Mouse (Mus musculus) heart, embryonic 14.5 days (tissue): Measurements from ENCODE around the gene Ptpn12. TPM values are rescaled to one million over a fixed set of nuclear protein-coding genes. Genes with fewer than 3 reads are reported as not detected.

Experiments
- ATAC-seq: fragments of 200-750 bp; cut with Nextera tagmentation; 2 replicates; pipeline ENCODE4 v1.8.0; 2017; ENCODE audit warnings: low read depth, moderate TSS enrichment; ENCODE audit not compliant: insufficient number of reproducible peaks, insufficient read depth, low FRiP score
- H3K27ac ChIP-seq, 2 experiments: fragments of 200-500 bp in 1 of 2; fragments of 300-500 bp in 1 of 2; sonication (generic) in 1 of 2; replicated peaks in 1 of 2; 2 replicates each; pipeline ENCODE4 v1.5.1; 2012 to 2014; ENCODE audit warnings: low read depth in 2 of 2, low read length in 2 of 2, control low read depth in 1 of 2, mild to moderate bottlenecking in 1 of 2, mixed read lengths in 1 of 2; ENCODE audit not compliant: control insufficient read depth in 1 of 2, insufficient read depth in 1 of 2
- H3K27me3 ChIP-seq: fragments of 300-500 bp; sonication (generic); 2 replicates; pipeline ENCODE4 v1.6.1; 2014; ENCODE audit warnings: mild to moderate bottlenecking, low read length, control low read depth; ENCODE audit not compliant: control insufficient read depth, insufficient read depth
- H3K36me3 ChIP-seq: fragments of 300-500 bp; sonication (generic); 2 replicates; pipeline ENCODE4 v1.6.1; 2014; ENCODE audit warnings: mild to moderate bottlenecking, control low read depth, low read length, mixed read lengths; ENCODE audit not compliant: control insufficient read depth, insufficient read depth
- H3K4me1 ChIP-seq, 2 experiments: fragments of 200-500 bp in 1 of 2; fragments of 300-500 bp in 1 of 2; sonication (generic) in 1 of 2; 2 replicates each; pipeline ENCODE4 v1.6.1; 2012 to 2014; ENCODE audit warnings: low read length in 2 of 2, control low read depth in 1 of 2, mixed read lengths in 1 of 2; ENCODE audit not compliant: control insufficient read depth in 2 of 2, insufficient read depth in 2 of 2
- H3K4me2 ChIP-seq: fragments of 300-500 bp; sonication (generic); 2 replicates; pipeline ENCODE4 v1.6.1; 2014; ENCODE audit warnings: mild to moderate bottlenecking, low read length
- H3K4me3 ChIP-seq, 2 experiments: fragments of 200-500 bp in 1 of 2; fragments of 300-500 bp in 1 of 2; sonication (generic) in 1 of 2; 2 replicates each; pipeline ENCODE4 v1.5.1; 2012 to 2014; ENCODE audit warnings: low read length in 2 of 2, mild to moderate bottlenecking in 2 of 2, control low read depth in 1 of 2, low read depth in 1 of 2, moderate library complexity in 1 of 2; ENCODE audit not compliant: control insufficient read depth in 1 of 2, insufficient read depth in 1 of 2
- H3K9ac ChIP-seq: fragments of 300-500 bp; sonication (generic); 2 replicates; pipeline ENCODE4 v1.6.1; 2014; ENCODE audit warnings: mild to moderate bottlenecking, low read length
- H3K9me3 ChIP-seq: fragments of 300-500 bp; sonication (generic); 2 replicates; pipeline ENCODE4 v1.6.1; 2016; ENCODE audit warnings: low read length, control low read depth; ENCODE audit not compliant: control insufficient read depth
- WGBS: fragments of 180-500 bp; shearing (Covaris S2); extraction: QIAGEN DNeasy Blood & Tissue Kit; methylation state at CpG from one replicate; pipeline ENCODE4 v1.1.7; 2014; 5-methylcytosine and 5-hydroxymethylcytosine counted together
- polyA plus RNA-seq: library from polyadenylated mRNA; unstranded; fragments of >200 nt; fragmentation: Nextera tagmentation; extraction: Ambion mirVana; gene quantifications from 2 replicates; pipeline ENCODE4 v1.2.1, GENCODE M21; 2014

Gene Ptpn12
- polyA plus RNA-seq, 1 experiment from 2014 or later: 20.0 TPM

- no peaks in the 10 kb centered on the region for H3K4me1 ChIP-seq
- no peaks in the 10 kb centered on the region for H3K9me3 ChIP-seq
- no peak for ATAC-seq
- no peak overlapping the region for H3K27ac ChIP-seq
- H3K4me2 ChIP-seq: no peak overlapping the region
- no peaks in the 10 kb centered on the region for H3K27me3 ChIP-seq
- H3K36me3 ChIP-seq: peaks cover 86% of the 10 kb centered on the region
- no peak overlapping the region for H3K4me3 ChIP-seq
- no peak overlapping the region for H3K9ac ChIP-seq
Observed at GRCm38 (mm10) chr5:21010908-21011307, 44.8 kb downstream of the Ptpn12 start.

GRCm38 (mm10) chr5:21002723-21003122 lies 53.0 kb downstream of the Ptpn12 start:
- peaks cover 84% of the 10 kb centered on the region for H3K36me3 ChIP-seq
- ATAC-seq: no peak
- H3K9me3 ChIP-seq: peaks cover 4% of the 10 kb centered on the region; the same call in 1 of the 2 replicates
- H3K27ac ChIP-seq: no peak overlapping the region
- no peaks in the 10 kb centered on the region for H3K27me3 ChIP-seq
- no peak overlapping the region for H3K4me3 ChIP-seq
- no peaks in the 10 kb centered on the region for H3K4me1 ChIP-seq
- no peak overlapping the region for H3K4me2 ChIP-seq
- WGBS: 91% methylated on average over 6 of the region's 6 CpGs
- no peak overlapping the region for H3K9ac ChIP-seq

- WGBS: 94% methylated on average over 10 of the region's 10 CpGs
Observed at GRCm38 (mm10) chr5:21001622-21002315, 53.9 kb downstream of the Ptpn12 start.

GRCm38 (mm10) chr5:20998427-20998826 lies 57.3 kb downstream of the Ptpn12 start:
- H3K4me2 ChIP-seq: no peak overlapping the region
- no peaks in the 10 kb centered on the region for H3K4me1 ChIP-seq
- H3K4me3 ChIP-seq: no peak overlapping the region
- H3K27ac ChIP-seq: no peak overlapping the region
- H3K9ac ChIP-seq: no peak overlapping the region
- ATAC-seq: no peak
- 83% methylated on average over 6 of the region's 6 CpGs for WGBS
- peaks cover 92% of the 10 kb centered on the region for H3K36me3 ChIP-seq
- peaks cover 4% of the 10 kb centered on the region; the same call in 1 of the 2 replicates for H3K9me3 ChIP-seq
- H3K27me3 ChIP-seq: no peaks in the 10 kb centered on the region

More at GRCm38 (mm10) chr5:21001622-21002315, 53.9 kb downstream of the Ptpn12 start:
- Histone ChIP-seq H3K27ac (no peak overlapping the region), H3K4me2 (no peak overlapping the region), H3K4me3 (no peak overlapping the region), H3K9ac (no peak overlapping the region), H3K4me1 (no peaks in the 10 kb centered on the region), H3K36me3 (peaks cover 86% of the 10 kb centered on the region), H3K9me3 (peaks cover 4% of the 10 kb centered on the region; the same call in 1 of the 2 replicates), H3K27me3 (no peaks in the 10 kb centered on the region)
- ATAC-seq: no peak

GRCm38 (mm10) chr5:20997555-20997954 lies 58.2 kb downstream of the Ptpn12 start:
- no peak overlapping the region for H3K4me2 ChIP-seq
- 85% methylated on average over 6 of the region's 6 CpGs for WGBS
- H3K27ac ChIP-seq: no peak overlapping the region
- peaks cover 93% of the 10 kb centered on the region for H3K36me3 ChIP-seq
- no peak overlapping the region for H3K9ac ChIP-seq
- H3K4me3 ChIP-seq: no peak overlapping the region
- ATAC-seq: no peak
- H3K9me3 ChIP-seq: peaks cover 4% of the 10 kb centered on the region; the same call in 1 of the 2 replicates
- H3K4me1 ChIP-seq: no peaks in the 10 kb centered on the region
- no peaks in the 10 kb centered on the region for H3K27me3 ChIP-seq

- Histone ChIP-seq H3K4me1 (no peaks in the 10 kb centered on the region), H3K4me2 (no peak overlapping the region), H3K9me3 (no peaks in the 10 kb centered on the region), H3K4me3 (no peak overlapping the region), H3K27ac (no peak overlapping the region), H3K9ac (no peak overlapping the region), H3K27me3 (no peaks in the 10 kb centered on the region), H3K36me3 (peaks cover 86% of the 10 kb centered on the region)
- WGBS: 90% methylated on average over 8 of the region's 8 CpGs
- no peak for ATAC-seq
Observed at GRCm38 (mm10) chr5:20990062-20990809, 65.5 kb downstream of the Ptpn12 start.

GRCm38 (mm10) chr5:20986271-20986670 lies 69.4 kb downstream of the Ptpn12 start:
- H3K27me3 ChIP-seq: no peaks in the 10 kb centered on the region
- no peak overlapping the region for H3K27ac ChIP-seq
- H3K4me3 ChIP-seq: no peak overlapping the region
- WGBS: 96% methylated on average over 8 of the region's 8 CpGs
- no peak overlapping the region for H3K9ac ChIP-seq
- H3K4me2 ChIP-seq: no peak overlapping the region
- H3K4me1 ChIP-seq: 0 out of 4 replicates have a peak, but pooled peaks cover 0 to 2% of the 10 kb centered on the region in 2 experiments
- H3K36me3 ChIP-seq: peaks cover 59% of the 10 kb centered on the region
- 0 out of 2 replicates have a peak, but pooled peaks cover 3% of the 10 kb centered on the region for H3K9me3 ChIP-seq
- ATAC-seq: no peak
